Mouse (Mus musculus) ES-E14 (cell line): ENCODE measurements around the gene Gm42791. TPM values are rescaled to one million over a fixed set of nuclear protein-coding genes. Genes with fewer than 3 reads are reported as not detected.

Experiments used
- DNase-seq: peaks from one replicate; pipeline ENCODE4 v3.0.0-alpha.2; 2013; ENCODE audit warnings: low read depth, low spot score
- H3K27ac ChIP-seq: 2 replicates; pipeline ENCODE4 v1.5.1; 2012; ENCODE audit warnings: low read depth, mild to moderate bottlenecking, low read length, moderate library complexity, mixed read lengths; ENCODE audit not compliant: poor library complexity, insufficient read depth, severe bottlenecking
- H3K36me3 ChIP-seq: 2 replicates; pipeline ENCODE4 v1.6.1; 2012; ENCODE audit warnings: mild to moderate bottlenecking, low read length, moderate library complexity, mixed read lengths; ENCODE audit not compliant: control insufficient read depth, poor library complexity, insufficient read depth, severe bottlenecking
- H3K4me1 ChIP-seq, 2 experiments: fragments of 150-350 bp in 1 of 2; sonication (generic) in 1 of 2; 2 replicates each; pipeline ENCODE4 v1.6.1; 2012; ENCODE audit warnings: low read length in 2 of 2, mild to moderate bottlenecking in 1 of 2, mixed read lengths in 1 of 2; ENCODE audit not compliant: control insufficient read depth in 2 of 2, insufficient read depth in 2 of 2, poor library complexity in 1 of 2
- H3K4me3 ChIP-seq, 2 experiments: fragments of 150-350 bp in 1 of 2; sonication (generic) in 1 of 2; 2 replicates each; pipeline ENCODE4 v1.5.1; 2012; ENCODE audit warnings: low read length in 2 of 2, low read depth in 1 of 2, mild to moderate bottlenecking in 1 of 2, mixed read lengths in 1 of 2; ENCODE audit not compliant: insufficient read depth in 1 of 2, poor library complexity in 1 of 2, severe bottlenecking in 1 of 2
- H3K9ac ChIP-seq: 2 replicates; pipeline ENCODE4 v1.6.1; 2012; ENCODE audit warnings: low read depth, mild to moderate bottlenecking, low read length, mixed read lengths; ENCODE audit not compliant: poor library complexity, insufficient read depth, severe bottlenecking
- H3K9me3 ChIP-seq: fragments of 150-350 bp; sonication (generic); 2 replicates; pipeline ENCODE4 v1.6.1; 2012; ENCODE audit warnings: low read depth, mild to moderate bottlenecking, low read length; ENCODE audit not compliant: control insufficient read depth, insufficient read depth
- CHD2 ChIP-seq: IDR thresholded peaks from 2 replicates; pipeline ENCODE4 v1.6.1; 2014; ENCODE audit warnings: mild to moderate bottlenecking, low read depth, low read length, inconsistent platforms
- HCFC1 ChIP-seq: IDR thresholded peaks from 2 replicates; pipeline ENCODE4 v1.6.1; 2012; ENCODE audit warnings: low read length, inconsistent platforms, borderline replicate concordance; ENCODE audit not compliant: insufficient read depth
- MAFK ChIP-seq: IDR thresholded peaks from 2 replicates; pipeline ENCODE4 v1.6.1; 2014; ENCODE audit warnings: mild to moderate bottlenecking, low read depth, low read length, inconsistent platforms; ENCODE audit not compliant: insufficient read depth
- ZC3H11A ChIP-seq: IDR thresholded peaks from 2 replicates; pipeline ENCODE4 v1.6.1; 2012; ENCODE audit warnings: low read depth, mild to moderate bottlenecking, inconsistent platforms, low read length, borderline replicate concordance
- ZNF384 ChIP-seq: IDR thresholded peaks from 2 replicates; pipeline ENCODE4 v1.6.1; 2012; ENCODE audit warnings: low read depth, low read length, inconsistent platforms
- in situ Hi-C, 2 experiments: fragments of 600-800 bp; cut with MboI; formaldehyde crosslinking; loops; one replicate each; pipeline ENCODE4 v1.15.1; 2025; ENCODE audit warnings: low sequenced_read_pairs in 2 of 2, inconsistent platforms in 1 of 2; ENCODE audit not compliant: unreplicated experiment in 2 of 2
- total RNA-seq: library from RNA; depleted of rRNA; stranded (reverse); fragments of 300-350 nt; gene quantifications from 2 replicates; pipeline ENCODE4 v1.2.3, GENCODE M21; 2012; rRNA removed

Gene Gm42791
- total RNA-seq, result 0.48 TPM in 1 of 2 replicates, not detected in the other

- DNase-seq, result no peak
- TF ChIP-seq CHD2 (no peak), MAFK (no peak), ZNF384 (no peak), HCFC1 (no peak)
- H3K9ac ChIP-seq, result peak within 1 kb of the TSS; percentile 65; the same call in 1 of the 2 replicates
- peak within 1 kb of the TSS; percentile 20 to 49 for H3K4me3 ChIP-seq
- no peaks in the 10 kb centered on the region for H3K36me3 ChIP-seq
- no peak within 1 kb of the TSS for H3K27ac ChIP-seq
- in situ Hi-C loops, result no loop called here
- H3K4me1 ChIP-seq, result peaks cover 2 to 7% of the 10 kb centered on the region in 2 experiments; a peak in 2 of 4 replicates
- no peaks in the 10 kb centered on the region for H3K9me3 ChIP-seq
Measured at GRCm38 (mm10) chr5:148994706-148995414, at the start of gene Gm42791. Gene Gm42791 (minus strand): TSS chr5:148995147.

GRCm38 (mm10) chr5:149044067-149044466 is 49.1 kb upstream of the Gm42791 start:
- no peak for TF ChIP-seq ZC3H11A
- TF ChIP-seq CHD2, result no peak
- no peak for TF ChIP-seq MAFK
- no peak for TF ChIP-seq HCFC1
- no peak for TF ChIP-seq ZNF384
- in situ Hi-C loops, result loop anchor here (5.0 kb wide), 1 partner anchor 343 kb away; no protein-coding TSS in a partner anchor
- Histone ChIP-seq H3K9me3 (no peaks in the 10 kb centered on the region), H3K4me1 (peaks cover 0 to 4% of the 10 kb centered on the region in 2 experiments; a peak in 2 of 4 replicates), H3K27ac (no peak overlapping the region), H3K4me3 (no peak overlapping the region), H3K9ac (no peak overlapping the region), H3K36me3 (peaks cover 10% of the 10 kb centered on the region)
- no peak for DNase-seq

DNA sequence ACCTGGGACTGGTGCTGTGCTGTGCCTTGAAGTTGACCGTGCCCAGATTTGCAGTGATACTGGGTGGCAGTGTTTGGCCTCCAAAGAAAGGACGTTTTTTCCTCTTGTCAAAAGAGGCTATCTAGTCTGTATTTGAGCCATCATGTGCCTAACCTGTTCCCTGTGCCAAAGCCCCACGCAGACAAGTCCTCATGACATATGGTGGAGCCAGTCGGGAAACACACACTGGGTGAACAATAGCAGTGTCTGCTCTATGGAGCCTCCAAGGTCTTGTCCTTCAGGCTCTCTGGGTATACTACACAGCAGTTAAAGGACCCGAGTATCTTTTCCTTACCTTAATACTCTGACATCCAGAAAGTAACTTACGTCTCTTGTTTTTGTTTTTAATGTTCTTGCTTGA is 48.3 kb upstream of the Gm42791 start:
- DNase-seq, result no peak
- Histone ChIP-seq H3K36me3 (peaks cover 8% of the 10 kb centered on the region), H3K9me3 (no peaks in the 10 kb centered on the region), H3K4me1 (peaks cover 0 to 4% of the 10 kb centered on the region in 2 experiments; a peak in 1 of 4 replicates), H3K27ac (no peak overlapping the region), H3K9ac (no peak overlapping the region), H3K4me3 (no peak overlapping the region)
- no peak for TF ChIP-seq CHD2
- TF ChIP-seq MAFK, result no peak
- no peak for TF ChIP-seq ZNF384
- no peak for TF ChIP-seq ZC3H11A
- no peak for TF ChIP-seq HCFC1
- in situ Hi-C loops, result loop anchor here (5.0 kb wide), 1 partner anchor 344 kb away; no protein-coding TSS in a partner anchor

- no peak overlapping the region for H3K9ac ChIP-seq
- no peaks in the 10 kb centered on the region for H3K36me3 ChIP-seq
- H3K4me3 ChIP-seq, result 0 out of 4 replicates have a peak overlapping the region, but pooled peaks of 1 of the 2 experiments have one; percentile 12
- DNase-seq, result peak; percentile 95
- no peak overlapping the region for H3K27ac ChIP-seq
- TF ChIP-seq MAFK (0 out of 2 replicates have a peak, but pooled peaks have one; percentile 10), ZC3H11A (peak; percentile 84), ZNF384 (no peak), CHD2 (peak; percentile 94)
- peaks cover 0 to 2% of the 10 kb centered on the region in 2 experiments; a peak in 1 of 4 replicates for H3K4me1 ChIP-seq
- in situ Hi-C loops, result loop anchor here (5.0 kb wide), 1 partner anchor 347 kb away; no protein-coding TSS in a partner anchor
- no peaks in the 10 kb centered on the region for H3K9me3 ChIP-seq
Measured at GRCm38 (mm10) chr5:149039825-149040224, 44.9 kb upstream of the Gm42791 start.
